Mouse (Mus musculus): ENCODE data around the gene Morn5.

Gene Morn5

DNA sequence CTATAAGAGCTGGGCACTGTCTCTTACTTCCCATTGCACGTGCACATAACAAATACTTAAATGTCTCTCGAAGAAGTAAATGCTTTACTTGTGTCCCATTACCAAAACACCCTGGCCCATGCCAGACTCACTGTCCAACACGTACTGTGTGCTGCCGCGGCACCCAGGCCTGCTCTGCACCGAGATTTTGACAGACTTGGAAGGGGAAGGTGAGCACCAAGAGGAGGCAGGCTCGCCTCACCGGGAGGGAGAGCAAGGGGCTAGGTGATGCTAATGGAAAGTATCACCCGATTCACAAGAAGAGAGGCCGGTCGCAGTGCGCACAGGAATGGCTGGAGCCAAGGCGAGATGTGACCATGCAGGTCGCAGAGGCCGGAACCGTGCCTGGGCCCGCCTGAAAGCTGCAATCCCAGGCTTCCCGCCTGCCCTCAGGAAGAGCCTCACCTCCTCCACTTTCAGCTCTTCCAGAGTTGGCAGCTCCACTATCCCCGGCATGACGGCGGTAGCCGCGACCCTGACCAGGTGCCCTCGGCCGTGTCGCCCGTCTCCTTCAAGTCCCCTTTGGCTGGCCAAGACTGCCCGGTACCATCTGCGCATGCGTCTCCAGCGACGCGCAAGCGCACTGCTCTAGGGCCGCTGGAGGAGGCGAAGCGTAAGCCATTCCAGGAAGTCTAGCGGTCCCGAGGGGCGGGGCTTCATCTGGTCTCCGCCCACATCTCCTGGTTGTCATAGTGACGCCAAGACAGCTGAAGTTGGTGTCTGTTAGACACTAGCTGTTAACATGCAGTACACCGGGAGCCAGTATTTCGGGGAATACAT, at the start of gene Morn5, which contains the start of gene Ndufa8:
Gene Morn5 (plus strand): TSS at position 711 of the 819 bp plus-strand sequence.
Gene Ndufa8 (minus strand): TSS at position 659 of the 819 bp plus-strand sequence.
- peak; percentile 93 to 96 for DNase-seq (ENCODE audit: low read depth in 1 of 2, low spot score in 2 of 2)

DNA sequence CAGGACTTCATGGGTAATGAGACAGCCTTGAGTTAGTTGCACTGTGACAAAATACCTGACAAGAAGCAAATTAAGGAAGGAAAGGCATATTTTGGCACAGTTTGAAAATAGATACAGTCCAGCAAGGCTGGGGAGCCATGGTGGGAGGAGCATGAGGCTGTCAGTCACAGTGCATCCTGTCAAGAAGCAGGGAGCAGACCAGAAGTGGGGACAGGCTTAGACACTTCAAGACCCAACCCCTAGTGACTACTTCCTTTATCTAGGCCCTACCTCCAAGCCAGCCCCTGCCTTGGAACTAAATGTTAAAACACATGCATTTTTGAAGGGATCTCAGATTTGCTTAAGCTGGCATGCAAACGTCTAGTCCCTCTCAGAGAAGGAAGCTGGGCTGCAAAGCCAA, 48.9 kb upstream of the Morn5 start:
- DNase-seq (ENCODE audit: low read depth in 1 of 2, low spot score in 2 of 2) = no peak

DNA sequence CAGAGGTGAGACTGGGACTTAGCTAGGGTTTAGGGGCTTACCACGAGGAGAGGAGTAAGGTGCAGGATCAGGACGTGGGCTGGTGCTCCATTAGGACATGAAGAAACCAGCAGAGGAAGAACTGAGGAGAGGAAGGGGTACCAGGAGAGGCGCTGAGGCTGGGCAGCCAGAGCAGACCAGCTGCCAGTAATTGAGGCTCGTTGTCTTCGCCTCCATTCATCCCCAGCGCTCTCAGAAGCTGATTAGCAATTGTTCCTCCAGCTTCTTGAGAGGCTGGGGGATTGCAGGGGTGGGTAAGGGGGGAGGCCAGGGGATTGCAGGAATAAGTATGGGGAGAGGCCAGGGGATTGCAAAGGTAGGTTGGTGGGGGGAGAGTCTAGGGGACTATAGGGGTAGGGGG, 47.1 kb upstream of the Morn5 start:
- DNase-seq (ENCODE audit: low read depth in 1 of 2, low spot score in 2 of 2) = no peak

DNA sequence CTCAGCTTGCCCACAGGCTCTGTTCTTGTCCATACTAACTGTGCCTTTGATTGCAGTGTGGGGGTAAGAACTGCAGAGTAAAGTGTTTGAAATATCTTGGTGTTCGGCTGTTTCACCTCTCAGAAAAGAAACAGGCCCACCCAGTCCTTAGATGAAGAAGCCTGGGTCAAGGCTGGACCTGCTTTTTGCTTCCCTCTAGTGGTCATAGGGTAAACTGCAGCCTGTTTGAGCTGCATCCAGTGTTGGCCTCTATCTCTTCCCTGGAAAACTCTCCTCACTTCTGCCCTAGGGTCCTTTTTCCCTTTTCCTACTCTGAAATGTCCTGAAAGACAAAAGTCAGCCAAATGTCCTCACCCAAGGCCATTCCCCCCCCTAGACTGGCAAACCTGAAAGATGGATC, 41.2 kb upstream of the Morn5 start:
- DNase-seq (ENCODE audit: low read depth in 1 of 2, low spot score in 2 of 2) = no peak

DNA sequence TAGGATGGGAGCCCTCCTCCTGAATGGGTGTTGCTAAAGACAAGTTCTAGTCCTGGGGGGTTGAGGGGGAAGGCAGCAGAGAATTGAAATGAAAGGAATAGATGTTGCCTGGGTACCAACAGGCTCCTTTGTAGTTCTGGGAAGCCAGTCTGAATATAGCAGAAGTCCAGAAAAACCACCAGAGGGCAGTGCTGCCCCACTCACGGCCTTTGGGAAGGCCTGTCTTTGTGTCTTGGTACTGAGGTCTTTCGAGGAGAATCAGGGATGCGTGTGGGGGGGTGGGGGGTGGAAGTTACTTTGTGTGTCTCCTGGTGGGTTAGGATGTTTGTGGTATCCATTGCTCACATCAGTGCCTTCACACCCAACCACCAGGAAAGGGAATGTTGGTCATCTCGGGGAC, 39.9 kb upstream of the Morn5 start:
- DNase-seq (ENCODE audit: low read depth in 1 of 2, low spot score in 2 of 2) = no peak

DNA sequence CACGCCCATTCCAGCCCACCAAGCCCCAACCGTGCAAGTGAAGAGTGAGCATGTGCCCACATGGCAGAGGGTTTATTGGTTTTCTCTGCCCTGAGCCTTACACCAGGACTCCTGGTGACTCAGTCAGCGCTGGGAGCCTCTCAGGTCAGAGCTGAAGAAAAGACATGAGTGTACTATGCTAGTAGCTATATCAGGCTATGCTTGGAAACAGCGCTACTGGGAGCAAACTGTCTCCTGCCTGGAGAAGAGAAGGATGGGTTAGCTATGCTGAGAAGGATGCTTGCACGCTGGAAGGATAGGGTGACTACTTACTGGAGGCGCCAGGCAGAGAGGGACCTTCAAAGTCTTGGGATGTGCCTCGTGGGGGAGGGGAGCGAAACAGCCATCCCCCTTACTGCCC, 38.7 kb upstream of the Morn5 start:
- DNase-seq (ENCODE audit: low read depth in 1 of 2, low spot score in 2 of 2) = no peak

DNA sequence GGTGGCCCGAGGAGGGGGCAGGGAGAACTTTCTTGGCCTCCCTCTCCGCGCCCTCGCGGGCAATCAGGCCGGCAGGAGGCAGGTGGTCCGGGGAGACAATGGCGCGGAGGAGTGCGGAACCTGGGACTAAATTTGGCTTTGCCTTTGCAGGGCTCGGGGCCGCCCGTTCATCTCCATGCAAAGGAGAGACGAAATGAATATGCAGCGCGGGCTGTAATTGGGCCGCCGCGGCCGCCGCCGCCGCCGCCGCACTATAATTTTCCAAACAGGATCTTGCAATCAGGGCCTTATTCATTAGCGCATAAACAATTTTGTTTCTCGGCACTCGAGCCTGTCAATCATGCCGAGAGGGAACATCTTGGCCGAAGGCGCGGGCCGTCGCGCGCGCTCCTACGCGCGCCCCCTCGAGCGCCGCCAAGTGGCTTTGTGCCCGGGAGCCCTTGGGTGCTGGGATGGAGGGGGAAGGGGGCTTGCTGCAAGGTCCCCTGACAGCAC, 37.9 kb upstream of the Morn5 start:
- no peak for DNase-seq (ENCODE audit: low read depth in 1 of 2, low spot score in 2 of 2)

DNA sequence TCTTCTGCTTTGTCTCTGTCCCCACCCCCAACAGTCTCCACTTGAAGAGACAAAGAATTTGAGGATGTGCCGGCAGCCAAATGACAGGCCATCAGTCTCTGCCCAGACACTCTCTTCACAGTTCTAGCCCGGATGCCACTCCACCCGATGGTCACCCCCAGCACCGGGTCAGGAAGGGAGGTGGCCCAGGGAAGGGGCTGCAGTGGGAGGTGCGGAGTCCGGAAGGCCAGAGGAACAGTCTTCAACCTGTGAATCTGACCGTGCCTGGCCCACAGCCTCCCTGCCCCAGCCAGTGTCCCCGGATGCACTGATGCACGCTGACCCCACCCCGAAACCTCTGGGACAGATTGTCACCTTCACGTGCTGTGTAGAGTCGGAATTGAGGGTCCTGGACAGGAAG, 36.2 kb upstream of the Morn5 start:
- DNase-seq (ENCODE audit: low read depth in 1 of 2, low spot score in 2 of 2) = no peak

DNA sequence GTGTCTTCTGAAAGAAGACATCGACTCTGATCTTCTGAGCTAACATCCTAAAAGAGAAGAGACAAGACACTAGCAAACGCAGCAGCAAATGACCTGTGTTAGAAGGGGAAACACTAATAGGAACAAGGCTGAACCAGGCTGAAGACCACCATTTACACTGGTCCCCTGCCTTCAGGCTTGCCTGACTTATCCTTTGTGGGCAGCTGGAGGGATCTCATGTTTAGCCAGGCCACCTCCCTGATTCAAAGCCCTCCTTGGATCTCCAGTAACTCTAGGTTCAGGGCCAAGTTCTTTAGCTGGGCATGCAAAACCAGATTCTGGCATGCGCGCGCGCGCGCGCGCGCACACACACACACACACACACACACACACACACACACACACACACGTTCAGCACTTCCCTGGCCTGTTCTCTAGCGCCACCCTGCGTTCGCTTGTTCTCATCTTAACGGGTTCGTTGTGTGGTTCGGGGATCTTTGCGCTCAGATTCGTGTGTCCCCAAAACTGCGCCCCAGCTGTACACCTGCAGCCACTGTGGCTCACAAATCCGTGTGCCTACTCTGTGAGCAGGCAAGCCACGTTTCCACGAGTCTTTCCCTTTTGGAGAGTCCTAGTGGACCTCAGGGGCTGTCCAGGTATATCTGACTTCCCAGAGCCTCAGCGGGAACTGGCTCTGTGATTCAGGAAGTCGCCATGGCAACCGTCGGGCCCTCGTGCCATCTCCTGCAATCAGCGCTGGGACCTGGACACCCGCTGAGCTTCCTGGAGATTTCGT, 27.7 kb upstream of the Morn5 start:
- DNase-seq (ENCODE audit: low read depth in 1 of 2, low spot score in 2 of 2) = no peak

DNA sequence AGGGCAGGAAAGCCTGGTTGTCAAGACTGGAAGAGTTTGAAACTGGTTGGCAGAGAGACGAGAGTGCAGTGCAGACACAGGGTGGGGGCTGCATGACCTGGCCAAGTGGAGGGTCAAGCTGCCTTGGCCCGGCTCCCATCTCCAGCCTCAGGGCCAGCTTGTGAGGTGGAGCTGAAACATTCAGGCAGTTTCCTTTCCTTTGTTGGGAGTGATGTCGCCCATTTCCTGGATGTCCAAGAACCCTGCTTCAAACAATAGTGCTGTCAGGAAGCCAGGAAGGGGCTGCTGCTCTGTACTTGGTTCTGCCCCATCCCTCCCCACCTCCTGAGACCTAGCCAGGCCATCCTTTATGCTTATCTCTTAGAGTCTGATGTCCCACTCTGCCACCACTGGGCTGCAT, 26.0 kb upstream of the Morn5 start:
- DNase-seq (ENCODE audit: low read depth in 1 of 2, low spot score in 2 of 2) = no peak

DNA sequence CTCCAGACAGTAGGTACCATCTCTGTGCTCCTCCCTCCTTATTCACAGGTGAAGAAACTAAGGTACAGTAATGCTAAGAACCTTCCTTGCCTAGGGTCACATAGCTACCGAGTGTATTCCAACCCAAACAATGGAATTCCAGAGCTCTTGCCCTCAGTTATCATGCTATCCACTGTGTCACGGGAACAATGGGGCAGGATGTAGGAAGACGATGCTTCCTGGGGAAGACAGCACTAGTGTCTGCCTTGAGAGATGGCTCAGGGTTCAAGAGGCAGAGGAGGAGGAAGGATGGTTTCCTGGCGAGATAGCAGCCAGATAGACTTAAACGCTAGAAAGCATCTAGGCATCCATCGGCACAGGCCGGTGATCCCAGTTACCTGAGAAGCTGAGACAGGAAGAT, 16.4 kb upstream of the Morn5 start:
- DNase-seq (ENCODE audit: low read depth in 1 of 2, low spot score in 2 of 2) = no peak

DNA sequence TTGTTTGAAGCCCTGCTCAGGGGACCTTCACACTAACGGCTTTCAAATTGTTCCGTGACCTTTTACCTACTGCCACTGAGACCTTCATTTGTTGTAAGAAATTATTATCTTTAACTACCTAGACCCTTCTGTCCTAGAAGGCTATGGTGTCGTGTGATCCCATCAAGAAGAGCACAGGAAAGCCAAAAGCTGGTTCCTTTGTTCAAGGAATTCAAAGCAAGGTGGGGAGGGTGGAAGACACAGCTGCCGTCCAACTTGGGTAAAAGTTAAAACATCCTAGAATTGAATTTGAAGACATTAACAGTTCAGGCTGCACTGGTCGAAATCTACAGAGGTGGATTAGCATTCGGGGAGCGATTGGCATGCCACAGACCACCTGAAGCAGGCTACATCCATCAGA, 15.3 kb upstream of the Morn5 start:
- no peak for DNase-seq (ENCODE audit: low read depth in 1 of 2, low spot score in 2 of 2)

DNA sequence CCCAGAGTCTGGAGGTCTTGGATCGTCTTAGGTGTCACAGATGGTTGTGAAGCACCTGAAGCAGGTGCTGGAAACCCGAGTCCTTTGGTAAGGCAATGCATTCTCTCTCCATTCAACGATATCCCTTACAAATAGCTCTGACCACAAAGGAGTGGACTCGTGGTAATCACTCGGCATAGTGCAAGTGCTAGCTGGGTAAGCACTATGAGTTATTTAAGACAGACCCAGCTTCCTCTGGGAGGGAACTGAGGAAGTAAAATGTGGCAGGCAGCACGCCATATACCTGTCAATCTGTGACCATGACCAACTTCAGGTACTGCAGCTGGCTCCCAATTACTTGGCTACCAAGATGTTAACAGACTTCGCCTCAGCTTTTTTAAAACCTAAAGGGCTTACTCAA, 14.4 kb upstream of the Morn5 start:
- no peak for DNase-seq (ENCODE audit: low read depth in 1 of 2, low spot score in 2 of 2)

DNA sequence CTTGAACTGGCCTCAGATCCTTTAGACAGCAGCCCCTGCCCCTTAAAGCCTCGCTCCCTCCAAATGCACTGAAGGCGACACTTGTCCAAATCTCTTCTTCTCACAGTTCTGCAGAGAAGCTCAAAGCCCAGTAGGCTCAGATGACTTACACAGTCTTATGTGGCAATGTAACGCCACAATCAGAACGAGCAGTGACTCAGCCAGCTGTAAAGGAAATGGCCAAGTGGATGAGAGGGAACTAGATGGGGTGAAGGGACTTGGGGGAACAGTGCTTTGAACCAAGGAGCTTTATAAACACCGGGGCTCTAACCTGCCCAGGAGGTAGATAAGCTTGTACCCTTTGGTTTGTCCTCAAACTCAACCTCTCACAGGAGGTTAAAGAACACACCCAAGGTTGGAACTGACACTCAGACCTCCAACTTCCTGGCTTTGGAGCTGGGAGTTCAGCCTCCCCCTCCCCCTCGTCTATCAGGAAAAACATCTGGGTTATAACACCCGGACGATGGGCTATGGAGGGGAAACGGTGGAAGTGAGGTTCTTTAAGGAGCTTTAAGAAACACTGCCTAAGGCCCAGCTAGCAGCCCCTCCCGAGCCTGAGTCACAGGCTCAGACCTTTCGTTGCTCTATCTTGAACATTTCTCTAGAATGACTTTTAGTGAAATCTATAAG, 13.7 kb upstream of the Morn5 start:
- no peak for DNase-seq (ENCODE audit: low read depth in 1 of 2, low spot score in 2 of 2)

DNA sequence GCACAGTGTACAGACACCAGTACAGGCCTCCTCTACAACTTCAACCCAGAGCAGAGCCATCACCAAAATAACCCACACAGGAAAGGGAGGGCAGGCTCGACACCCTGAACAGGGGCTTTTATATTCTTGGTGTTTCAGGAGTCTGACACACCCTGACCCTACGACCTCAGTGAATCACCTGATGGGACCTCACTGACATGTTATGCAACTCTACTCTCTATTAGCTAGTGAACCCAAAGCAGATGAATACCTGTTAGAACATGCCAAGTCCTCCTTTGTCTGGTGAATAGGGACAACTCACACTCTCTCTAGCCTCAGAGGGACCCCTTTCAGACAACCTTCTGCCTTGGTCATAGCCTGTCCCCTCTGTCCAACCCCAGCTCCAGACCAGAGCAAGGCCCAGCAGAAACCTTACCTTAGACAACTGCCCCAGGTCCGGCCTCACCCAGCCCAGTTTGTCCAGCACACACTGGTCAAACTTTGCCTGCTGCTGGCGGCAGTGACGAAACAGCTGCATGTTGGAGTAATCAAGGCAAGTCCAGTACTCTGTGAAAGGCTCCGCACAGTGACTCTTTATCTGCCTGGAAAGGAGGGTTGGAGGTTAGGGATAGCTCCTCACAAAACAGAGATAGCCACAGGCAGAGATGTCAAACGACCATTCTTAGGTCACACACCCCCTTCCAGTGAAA, 9.8 kb upstream of the Morn5 start:
- DNase-seq (ENCODE audit: low read depth in 1 of 2, low spot score in 2 of 2) = no peak

DNA sequence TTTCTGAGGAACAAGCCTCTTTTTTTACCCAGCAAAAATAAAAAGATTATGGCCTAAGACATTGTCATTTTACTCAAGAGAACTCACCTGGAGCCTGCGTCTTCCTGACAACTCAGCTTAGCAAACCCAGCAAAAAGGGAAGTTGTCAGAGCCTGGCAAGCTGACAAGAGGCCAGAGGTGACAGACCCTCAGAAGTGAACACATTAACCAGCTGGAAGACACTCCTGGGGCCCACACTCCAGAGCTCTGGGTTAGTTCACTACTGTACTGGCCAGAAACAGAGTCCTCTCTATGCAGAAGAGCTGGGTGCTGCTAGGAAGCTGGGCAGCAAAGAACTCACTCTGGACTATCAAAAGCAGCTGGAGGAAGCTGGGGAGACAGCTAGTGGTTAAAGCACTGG, 8.4 kb upstream of the Morn5 start:
- DNase-seq (ENCODE audit: low read depth in 1 of 2, low spot score in 2 of 2) = no peak

DNA sequence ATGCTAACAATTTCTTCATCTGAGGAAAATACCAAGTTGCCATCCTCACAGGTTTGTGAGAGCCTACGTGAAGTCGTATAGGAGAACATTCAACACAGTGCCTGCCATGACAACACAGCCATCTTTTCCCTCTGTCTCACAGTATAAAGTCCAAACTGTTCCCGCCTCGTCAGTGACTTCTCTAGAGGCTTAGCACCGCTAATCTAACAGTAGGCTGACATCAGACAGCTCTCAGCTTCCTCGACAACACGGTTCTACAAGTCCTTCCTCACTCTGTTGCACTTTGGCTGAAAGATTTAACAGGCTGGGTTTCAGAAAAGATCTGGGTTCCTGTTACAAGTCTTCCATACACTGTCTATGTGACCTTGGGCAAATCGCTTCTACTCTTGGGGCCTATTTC, 1.1 kb upstream of the Morn5 start:
- no peak for DNase-seq (ENCODE audit: low read depth in 1 of 2, low spot score in 2 of 2)

DNA sequence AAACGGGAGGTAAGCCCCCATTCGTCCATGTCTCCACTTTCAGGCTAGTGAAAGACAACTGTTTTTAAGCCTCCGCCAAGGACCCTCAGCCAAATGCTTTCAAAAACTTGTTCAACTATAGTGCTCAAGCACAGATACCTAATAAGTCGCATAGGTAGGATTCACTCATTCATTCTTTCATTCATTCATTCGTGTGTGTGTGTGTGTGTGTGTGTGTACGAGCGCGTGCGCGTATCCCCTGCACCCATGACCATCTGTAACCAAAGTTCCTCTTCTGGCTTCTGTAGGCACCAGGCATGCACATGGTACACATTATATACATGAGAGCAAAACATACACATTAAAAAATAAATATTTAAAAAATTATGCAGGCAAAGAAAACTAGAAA, 303 bp downstream of the Morn5 start:
- no peak for DNase-seq (ENCODE audit: low read depth in 1 of 2, low spot score in 2 of 2)

DNA sequence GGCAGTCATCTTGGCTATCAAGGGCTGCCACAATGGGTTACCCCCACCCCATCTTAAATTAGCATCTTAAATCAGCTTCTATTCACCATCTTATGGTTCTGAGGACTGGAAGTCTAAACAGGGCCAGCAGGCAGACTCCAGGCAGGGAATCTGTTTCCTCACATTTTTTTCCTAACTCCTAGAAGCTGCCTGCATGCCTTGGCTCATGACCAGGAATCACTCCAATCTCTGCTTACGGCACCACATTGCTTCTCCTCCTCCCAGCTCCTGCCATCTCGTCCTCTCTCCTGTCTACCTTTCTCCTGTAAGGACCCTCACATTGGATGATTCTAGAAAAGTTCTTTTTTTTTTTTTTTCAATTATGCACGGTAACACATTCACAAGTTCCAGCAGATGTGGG, 4.0 kb downstream of the Morn5 start:
- no peak for DNase-seq (ENCODE audit: low read depth in 1 of 2, low spot score in 2 of 2)

DNA sequence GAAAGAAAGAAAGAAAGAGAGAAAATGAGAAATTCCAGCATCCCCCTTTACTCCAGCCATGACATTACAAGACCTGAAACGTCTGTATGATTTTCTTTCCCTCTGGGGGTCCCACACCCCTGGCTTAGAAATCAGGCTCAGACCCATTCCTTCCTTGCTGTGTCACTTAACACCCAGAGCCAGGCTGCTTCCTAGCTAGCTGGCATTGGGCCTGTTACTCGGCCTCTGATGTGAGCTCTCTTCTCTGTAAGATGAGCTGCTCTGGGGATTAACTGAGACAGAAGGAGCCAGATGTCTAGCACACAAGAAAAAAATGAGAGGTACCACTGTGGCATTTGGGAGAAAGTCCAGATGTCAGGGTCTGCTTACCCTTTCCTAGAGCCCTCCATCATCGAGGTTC, 7.0 kb downstream of the Morn5 start:
- no peak for DNase-seq (ENCODE audit: low read depth in 1 of 2, low spot score in 2 of 2)

DNA sequence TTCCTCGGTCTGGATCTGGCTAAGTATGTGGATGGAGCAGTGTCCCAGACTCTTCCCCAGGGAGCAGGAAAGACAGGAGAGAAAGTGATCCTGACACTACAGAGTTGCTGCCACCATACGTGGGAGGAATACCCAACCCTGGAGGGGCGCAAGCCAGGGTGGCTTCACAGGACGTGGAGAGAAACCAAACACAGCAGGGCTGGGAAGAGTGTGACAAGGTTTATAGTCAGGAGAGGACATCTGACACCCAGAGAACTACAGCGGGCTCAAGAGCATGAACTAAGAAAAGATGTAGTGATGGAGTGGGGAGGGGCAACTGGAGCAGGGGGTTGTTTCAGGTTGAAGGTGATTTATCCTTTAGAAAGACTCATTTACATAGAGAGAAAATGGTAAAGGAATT, 12.2 kb downstream of the Morn5 start:
- no peak for DNase-seq (ENCODE audit: low read depth in 1 of 2, low spot score in 2 of 2)

Measured in monocyte, adult 2 months (primary cell).